Mouse (Mus musculus) cortical plate, adult 2 months (tissue): ENCODE measurements around the gene Orm3.

Source experiments
- CTCF ChIP-seq: fragments of 200-500 bp; IDR thresholded peaks from 2 replicates; pipeline ENCODE4 v1.5.1; 2011; ENCODE audit warnings: mild to moderate bottlenecking, control low read depth, low read length; ENCODE audit not compliant: insufficient read depth; ENCODE audit errors: extremely low read depth
- POLR2A ChIP-seq: fragments of 200-500 bp; IDR thresholded peaks from 2 replicates; pipeline ENCODE4 v1.6.1; 2011; ENCODE audit warnings: mild to moderate bottlenecking, low read length, control low read depth; ENCODE audit not compliant: insufficient read depth; ENCODE audit errors: extremely low read depth

DNA sequence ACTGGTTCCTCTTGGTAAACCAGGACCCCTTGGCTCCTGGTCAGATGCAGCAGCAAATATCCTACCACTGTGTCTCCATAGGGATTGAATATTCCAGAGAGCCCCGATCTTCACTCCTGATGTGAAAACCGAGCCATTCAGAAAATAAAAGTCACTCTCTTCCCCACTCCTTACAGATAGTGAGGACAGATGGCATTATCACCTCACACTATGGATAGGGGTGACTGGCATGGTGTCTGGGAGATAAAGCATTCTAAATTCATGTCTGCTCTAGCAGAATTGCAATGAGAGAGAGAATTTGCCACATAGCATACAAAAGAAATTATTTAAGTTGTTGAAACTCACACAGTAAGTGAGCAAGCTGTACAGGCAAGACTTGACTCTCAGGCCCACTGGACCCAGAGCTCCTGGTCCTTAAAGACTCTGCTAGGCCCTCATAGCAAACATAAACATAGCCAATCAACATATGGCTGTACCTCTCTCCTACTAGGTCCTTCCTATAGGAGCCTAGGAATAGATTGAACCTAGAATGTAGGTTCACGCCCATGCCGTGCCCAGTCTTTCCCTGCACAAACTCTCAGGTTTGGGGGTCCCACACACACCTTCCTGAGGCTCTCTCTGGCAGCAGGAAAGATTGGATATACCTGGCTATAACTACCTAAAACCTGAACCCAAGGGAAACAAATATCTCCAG, 26.9 kb downstream of the Orm3 start:
- no peak for TF ChIP-seq CTCF
- TF ChIP-seq POLR2A = no peak
